Mouse (Mus musculus) ES-Bruce4 (cell line): ENCODE data around the gene Pih1d3. TPM values are rescaled to one million over a fixed set of nuclear protein-coding genes. Genes with fewer than 3 reads are reported as not detected.

Experiments used
- H3K27ac ChIP-seq: 2 replicates; pipeline ENCODE4 v1.5.1; 2012; ENCODE audit warnings: low read length, inconsistent platforms; ENCODE audit not compliant: insufficient read depth
- H3K27me3 ChIP-seq: 2 replicates; pipeline ENCODE4 v1.6.1; 2012; ENCODE audit warnings: mild to moderate bottlenecking, low read length, inconsistent platforms; ENCODE audit not compliant: control insufficient read depth, poor library complexity, insufficient read depth, severe bottlenecking
- H3K36me3 ChIP-seq: 2 replicates; pipeline ENCODE4 v1.6.1; 2012; ENCODE audit warnings: inconsistent platforms, mild to moderate bottlenecking, low read length, moderate library complexity; ENCODE audit not compliant: control insufficient read depth, poor library complexity, insufficient read depth, severe bottlenecking
- H3K4me1 ChIP-seq: one replicate; pipeline ENCODE4 v1.8.1; 2011; ENCODE audit warnings: low read length; ENCODE audit not compliant: control insufficient read depth, insufficient read depth
- H3K4me3 ChIP-seq: 2 replicates; pipeline ENCODE4 v1.5.1; 2011; ENCODE audit warnings: low read depth, mild to moderate bottlenecking, low read length
- H3K9ac ChIP-seq: 2 replicates; pipeline ENCODE4 v1.6.1; 2012; ENCODE audit warnings: low read depth, mild to moderate bottlenecking, inconsistent platforms; ENCODE audit not compliant: poor library complexity, severe bottlenecking
- H3K9me3 ChIP-seq: replicated peaks from 2 replicates; pipeline ENCODE4 v1.6.1; 2012; ENCODE audit warnings: mild to moderate bottlenecking, low read length, inconsistent platforms; ENCODE audit not compliant: control insufficient read depth, poor library complexity, insufficient read depth, severe bottlenecking
- CTCF ChIP-seq: IDR thresholded peaks from one replicate; pipeline ENCODE4 v1.8.1; 2011; ENCODE audit warnings: low read depth, low read length
- EP300 ChIP-seq: IDR thresholded peaks from 2 replicates; pipeline ENCODE4 v1.6.1; 2011; ENCODE audit warnings: low read depth, low read length; ENCODE audit not compliant: insufficient read depth
- POLR2A ChIP-seq: IDR thresholded peaks from one replicate; pipeline ENCODE4 v1.8.1; 2011; ENCODE audit warnings: low read length; ENCODE audit not compliant: insufficient read depth
- polyA plus RNA-seq: library from polyadenylated mRNA; stranded (reverse); fragments of >200 nt; gene quantifications from 2 replicates; pipeline ENCODE4 v1.2.4, GENCODE M21; 2011; ENCODE audit warnings: low read depth; ENCODE audit not compliant: missing spikeins, insufficient read depth, insufficient read length

The Pih1d3 gene
- not detected in 2 replicates for polyA plus RNA-seq

- H3K27ac ChIP-seq, result no peak within 1 kb of the TSS
- H3K4me3 ChIP-seq, result peak within 1 kb of the TSS; percentile 21; the same call in 1 of the 2 replicates
- no peaks in the 10 kb centered on the region for H3K4me1 ChIP-seq
- no peaks in the 10 kb centered on the region for H3K36me3 ChIP-seq
- TF ChIP-seq EP300 (no peak), CTCF (no peak), POLR2A (no peak)
- H3K9ac ChIP-seq, result no peak within 1 kb of the TSS
- H3K9me3 ChIP-seq, result no peaks in the 10 kb centered on the region
- no peaks in the 10 kb centered on the region for H3K27me3 ChIP-seq
Observed at GRCm38 (mm10) chr1:31222564-31222963, at the start of gene Pih1d3, which contains the start of gene 4931428L18Rik. Gene Pih1d3 (plus strand): TSS chr1:31222838. Gene 4931428L18Rik (minus strand): TSS chr1:31222684.

DNA sequence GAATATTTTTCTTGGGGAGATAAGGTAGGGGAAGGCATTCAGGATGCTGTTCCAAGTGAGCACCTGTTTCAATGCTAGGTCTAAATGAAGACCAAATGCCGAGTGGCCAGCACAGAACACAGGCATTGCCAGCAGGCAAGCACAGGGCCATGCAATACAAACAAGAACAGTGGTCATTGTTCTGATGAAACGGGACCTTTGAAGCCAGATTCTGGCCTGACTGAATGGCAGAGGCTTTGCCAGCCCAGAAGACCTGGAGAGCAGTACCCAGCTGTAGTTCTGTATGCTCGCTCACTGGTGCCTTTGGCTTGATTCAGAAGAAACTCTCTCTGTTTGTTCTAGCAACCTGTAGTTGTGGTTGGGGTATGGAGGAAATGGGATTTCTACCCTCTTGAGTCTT, 47.2 kb upstream of the Pih1d3 start:
- TF ChIP-seq EP300 (no peak), POLR2A (no peak), CTCF (no peak)

GRCm38 (mm10) chr1:31176101-31176500, 46.5 kb upstream of the Pih1d3 start, which contains the start of gene Lgsn:
Gene Lgsn (plus strand): TSS chr1:31176401.
- H3K4me3 ChIP-seq, result no peak within 1 kb of the TSS
- no peaks in the 10 kb centered on the region for H3K9me3 ChIP-seq
- H3K27me3 ChIP-seq, result no peaks in the 10 kb centered on the region
- H3K9ac ChIP-seq, result no peak within 1 kb of the TSS
- H3K4me1 ChIP-seq, result no peaks in the 10 kb centered on the region
- H3K36me3 ChIP-seq, result no peaks in the 10 kb centered on the region
- TF ChIP-seq POLR2A (no peak), EP300 (no peak), CTCF (no peak)
- H3K27ac ChIP-seq, result no peak within 1 kb of the TSS

More for the DNA sequence above, 47.2 kb upstream of the Pih1d3 start:
- H3K9me3 ChIP-seq, result no peaks in the 10 kb centered on the region
- no peak overlapping the region for H3K4me3 ChIP-seq
- no peaks in the 10 kb centered on the region for H3K4me1 ChIP-seq
- no peaks in the 10 kb centered on the region for H3K27me3 ChIP-seq
- no peak overlapping the region for H3K27ac ChIP-seq
- H3K36me3 ChIP-seq, result no peaks in the 10 kb centered on the region
- H3K9ac ChIP-seq, result no peak overlapping the region

- Histone ChIP-seq H3K27ac (no peak overlapping the region), H3K36me3 (no peaks in the 10 kb centered on the region), H3K9ac (no peak overlapping the region), H3K4me1 (no peaks in the 10 kb centered on the region), H3K4me3 (no peak overlapping the region), H3K9me3 (no peaks in the 10 kb centered on the region), H3K27me3 (no peaks in the 10 kb centered on the region)
- no peak for TF ChIP-seq CTCF
- TF ChIP-seq POLR2A, result no peak
- no peak for TF ChIP-seq EP300
Observed at GRCm38 (mm10) chr1:31178264-31178663, 44.4 kb upstream of the Pih1d3 start.

DNA sequence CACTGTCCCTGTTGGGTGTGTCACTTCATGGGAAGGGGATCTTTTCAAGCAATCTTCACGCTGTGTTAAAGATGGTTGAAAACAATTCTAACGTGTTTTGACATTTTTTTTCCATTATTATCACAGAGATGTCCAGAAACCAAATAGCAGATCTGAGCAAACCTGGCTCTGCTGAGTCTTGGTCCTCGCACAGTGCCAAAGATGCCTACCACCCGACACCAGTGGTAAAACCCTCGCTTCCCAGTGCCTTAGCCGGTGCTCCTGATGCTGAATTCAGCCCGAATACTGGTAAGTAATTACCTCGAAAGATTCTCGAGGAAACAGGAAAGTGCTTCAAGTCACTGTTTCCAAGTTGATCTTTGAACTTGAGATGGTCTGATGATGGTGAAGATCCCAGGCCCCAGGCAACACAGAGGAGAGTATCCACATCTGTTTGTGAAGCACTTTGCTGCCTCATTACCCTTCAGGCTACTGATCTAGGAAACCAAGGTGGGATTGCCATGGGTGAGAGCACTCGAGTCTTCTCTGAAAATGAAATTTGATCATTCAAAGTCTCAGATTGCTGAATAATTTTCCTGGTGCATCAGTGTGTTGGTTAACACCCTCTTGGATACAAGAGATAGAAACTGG, 32.3 kb upstream of the Pih1d3 start:
- no peaks in the 10 kb centered on the region for H3K36me3 ChIP-seq
- no peaks in the 10 kb centered on the region for H3K4me1 ChIP-seq
- H3K9me3 ChIP-seq, result no peaks in the 10 kb centered on the region
- no peak for TF ChIP-seq EP300
- no peak for TF ChIP-seq CTCF
- TF ChIP-seq POLR2A, result no peak
- H3K27me3 ChIP-seq, result no peaks in the 10 kb centered on the region
- no peak overlapping the region for H3K4me3 ChIP-seq
- no peak overlapping the region for H3K27ac ChIP-seq
- H3K9ac ChIP-seq, result no peak overlapping the region

DNA sequence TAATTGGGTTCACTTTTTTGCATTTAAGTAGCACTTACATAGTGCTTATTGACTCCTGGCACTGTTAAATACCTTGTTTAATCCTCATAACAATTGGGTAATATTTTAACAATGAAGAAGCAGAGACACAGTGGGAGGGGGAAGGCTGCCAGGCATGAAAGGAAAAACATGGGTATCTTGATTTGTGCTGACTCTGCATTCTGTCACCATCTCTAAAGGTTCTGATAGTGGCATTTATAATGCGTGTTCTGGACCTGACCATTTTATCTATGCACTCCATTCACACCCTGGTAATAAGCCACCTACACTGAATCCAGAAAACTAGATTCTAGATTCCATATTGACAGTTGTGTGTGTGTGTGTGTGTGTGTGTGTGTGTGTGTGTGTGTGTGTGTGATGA, 27.0 kb upstream of the Pih1d3 start:
- H3K36me3 ChIP-seq, result no peaks in the 10 kb centered on the region
- no peak for TF ChIP-seq POLR2A
- TF ChIP-seq EP300, result no peak
- TF ChIP-seq CTCF, result no peak
- no peaks in the 10 kb centered on the region for H3K9me3 ChIP-seq
- no peak overlapping the region for H3K27ac ChIP-seq
- H3K27me3 ChIP-seq, result no peaks in the 10 kb centered on the region
- no peak overlapping the region for H3K4me3 ChIP-seq
- no peak overlapping the region for H3K9ac ChIP-seq
- H3K4me1 ChIP-seq, result no peaks in the 10 kb centered on the region
